Mouse (Mus musculus) brain, embryonic 14.5 days (tissue): ENCODE results near the gene Aco2.
A peak's percentile ranks its signal among the peaks of the same experiment; 100 is the strongest.

Source experiments
- CTCF ChIP-seq: fragments of 200-500 bp; IDR thresholded peaks from 2 replicates; pipeline ENCODE4 v1.5.1; 2012; ENCODE audit warnings: inconsistent platforms, mild to moderate bottlenecking, moderate library complexity, borderline replicate concordance; ENCODE audit not compliant: insufficient read depth, insufficient read length; ENCODE audit errors: extremely low read depth
- POLR2A ChIP-seq: fragments of 200-500 bp; IDR thresholded peaks from 2 replicates; pipeline ENCODE4 v1.6.1; 2012; ENCODE audit warnings: mild to moderate bottlenecking, inconsistent platforms, borderline replicate concordance; ENCODE audit not compliant: poor library complexity, insufficient read depth, insufficient read length, severe bottlenecking; ENCODE audit errors: extremely low read depth

DNA sequence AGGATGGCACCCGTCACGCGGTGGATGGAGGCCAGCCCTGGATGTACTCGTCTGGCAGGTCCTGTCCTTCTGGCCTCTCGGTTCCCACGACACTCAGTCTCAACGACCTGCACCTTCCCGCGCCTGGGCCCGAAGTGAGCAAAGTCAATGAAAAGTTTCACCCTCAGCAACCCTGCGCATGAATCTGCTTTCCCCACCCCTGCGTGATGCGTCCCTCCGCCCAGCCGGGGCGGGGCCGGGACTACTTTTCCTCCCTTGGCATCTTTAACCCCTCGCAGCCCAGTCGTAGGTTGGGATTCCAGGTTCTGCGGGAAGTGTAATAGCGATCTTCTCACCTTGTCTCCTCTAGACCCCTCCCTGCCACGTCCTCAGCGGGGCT lies 14.0 kb upstream of the Aco2 start:
- TF ChIP-seq POLR2A (peak; percentile 74; the same call in 1 of the 2 replicates), CTCF (no peak)
